Comparison of ENCODE assay signal across 10 mouse cellular contexts in genomic region chr2:30918780-30919329, GRCm38 (mm10). TPM values are rescaled to one million over a fixed set of nuclear protein-coding genes. Genes with fewer than 3 reads are reported as not detected.
DNase-seq lines count a peak whose midpoint lies in the region; ATAC-seq and TF ChIP-seq lines count a peak whose summit lies in the region.
"Had no signal": no experiment of that assay in that cellular context is flagged by ENCODE, and none has a peak within 500 bp of the region (broad histone marks: within the 10 kb centered on the region; RNA-seq: fewer than 3 reads in every experiment).

No protein-coding gene starts in this region.

- H3K27me3 ChIP-seq in hindbrain, embryonic 12.5 days = no peaks in the 10 kb centered on the region
- H3K27me3 ChIP-seq in hindbrain, embryonic 11.5 days (ENCODE audit: control insufficient read depth, insufficient read depth, low read length) = no peaks in the 10 kb centered on the region
- peaks cover 31% of the 10 kb centered on the region for H3K27me3 ChIP-seq in E14TG2a.4 (ENCODE audit: insufficient read depth, low read length)
- no peaks in the 10 kb centered on the region for H3K27me3 ChIP-seq in kidney, postnatal 0 days (ENCODE audit: insufficient read depth, low read length)
- no peaks in the 10 kb centered on the region for H3K27me3 ChIP-seq in forebrain, embryonic 16.5 days (replicated peaks; ENCODE audit: control insufficient read depth, insufficient read depth, low read length)

- H3K9me3 ChIP-seq in hindbrain, embryonic 12.5 days (replicated peaks) = no peaks in the 10 kb centered on the region
- H3K9me3 ChIP-seq in hindbrain, embryonic 11.5 days (ENCODE audit: control insufficient read depth, low read length) = no peaks in the 10 kb centered on the region
- no peaks in the 10 kb centered on the region for H3K9me3 ChIP-seq in E14TG2a.4 (ENCODE audit: low read length)
- H3K9me3 ChIP-seq in kidney, postnatal 0 days (replicated peaks; ENCODE audit: low read length) = no peaks in the 10 kb centered on the region
- H3K9me3 ChIP-seq in forebrain, embryonic 16.5 days (ENCODE audit: control insufficient read depth, low read length) = no peaks in the 10 kb centered on the region

- no peak for TF ChIP-seq CTCF in E14TG2a.4 (conservative IDR thresholded peaks at IDR 0.05; ENCODE audit: low read length)
- TF ChIP-seq CTCF in kidney, postnatal 0 days (IDR thresholded peaks at IDR 0.05; ENCODE audit: low read depth) = no peak

- no peak overlapping the region for H3K4me3 ChIP-seq in hindbrain, embryonic 12.5 days
- H3K4me3 ChIP-seq in hindbrain, embryonic 11.5 days (ENCODE audit: low read depth, low read length) = no peak overlapping the region
- H3K4me3 ChIP-seq in E14TG2a.4 (replicated peaks; ENCODE audit: low read length) = 0 out of 2 replicates have a peak overlapping the region, but pooled peaks have one; percentile 17
- no peak overlapping the region for H3K4me3 ChIP-seq in kidney, postnatal 0 days (replicated peaks; ENCODE audit: low read depth, low read length)
- no peak overlapping the region for H3K4me3 ChIP-seq in forebrain, embryonic 16.5 days (replicated peaks; ENCODE audit: low read length)

- 50% methylated on average over 8 of the region's 8 CpGs for WGBS in hindbrain, embryonic 12.5 days
- whole genome bisulfite sequencing in hindbrain, embryonic 11.5 days = 50% methylated on average over 8 of the region's 8 CpGs
- 45% methylated on average over 8 of the region's 8 CpGs for WGBS in kidney, postnatal 0 days
- WGBS in forebrain, embryonic 16.5 days = 63% methylated on average over 8 of the region's 8 CpGs

- DNase-seq in hindbrain, embryonic 11.5 days (ENCODE audit: low spot score) = no peak
- DNase-seq in embryo, embryonic 10.5 days (ENCODE audit: low spot score) = peak; percentile 59
- no peak for DNase-seq in kidney, postnatal 0 days (ENCODE audit: low spot score)
- DNase-seq in spleen, postnatal 10 days (ENCODE audit: low spot score in 2 of 2) = no peak
- DNase-seq: thymus, postnatal 25 days had no signal

- peaks cover 18% of the 10 kb centered on the region for H3K4me1 ChIP-seq in hindbrain, embryonic 12.5 days
- H3K4me1 ChIP-seq in hindbrain, embryonic 11.5 days (replicated peaks; ENCODE audit: control insufficient read depth, insufficient read depth, low read length) = no peaks in the 10 kb centered on the region
- H3K4me1 ChIP-seq in E14TG2a.4 (replicated peaks; ENCODE audit: low read depth, low read length) = peaks cover 51% of the 10 kb centered on the region
- no peaks in the 10 kb centered on the region for H3K4me1 ChIP-seq in kidney, postnatal 0 days (replicated peaks; ENCODE audit: insufficient read depth, low read length)
- peaks cover 4% of the 10 kb centered on the region; the same call in 1 of the 2 replicates for H3K4me1 ChIP-seq in forebrain, embryonic 16.5 days (replicated peaks; ENCODE audit: control insufficient read depth, insufficient read depth, low read length)

- H3K9ac ChIP-seq in hindbrain, embryonic 12.5 days = no peak overlapping the region
- H3K9ac ChIP-seq in hindbrain, embryonic 11.5 days (ENCODE audit: low read depth, low read length) = no peak overlapping the region
- no peak overlapping the region for H3K9ac ChIP-seq in kidney, postnatal 0 days (ENCODE audit: low read depth, low read length)
- H3K9ac ChIP-seq in forebrain, embryonic 16.5 days (replicated peaks; ENCODE audit: low read depth, low read length) = no peak overlapping the region
- H3K9ac ChIP-seq: hindbrain, embryonic 14.5 days had no signal

- H3K36me3 ChIP-seq in hindbrain, embryonic 12.5 days = no peaks in the 10 kb centered on the region
- no peaks in the 10 kb centered on the region for H3K36me3 ChIP-seq in hindbrain, embryonic 11.5 days (ENCODE audit: control insufficient read depth, insufficient read depth, low read length)
- no peaks in the 10 kb centered on the region for H3K36me3 ChIP-seq in E14TG2a.4 (ENCODE audit: insufficient read depth, low read length)
- no peaks in the 10 kb centered on the region for H3K36me3 ChIP-seq in kidney, postnatal 0 days (ENCODE audit: insufficient read depth, low read length)
- no peaks in the 10 kb centered on the region for H3K36me3 ChIP-seq in forebrain, embryonic 16.5 days (ENCODE audit: control insufficient read depth, insufficient read depth)

- H3K27ac ChIP-seq in hindbrain, embryonic 12.5 days = 0 out of 2 replicates have a peak overlapping the region, but pooled peaks have one; percentile 44
- no peak overlapping the region for H3K27ac ChIP-seq in hindbrain, embryonic 11.5 days (ENCODE audit: low read depth, low read length)
- peak overlapping the region; percentile 11; the same call in 1 of the 2 replicates for H3K27ac ChIP-seq in kidney, postnatal 0 days
- H3K27ac ChIP-seq in forebrain, embryonic 16.5 days (ENCODE audit: low read length) = no peak overlapping the region
- H3K27ac ChIP-seq: hindbrain, embryonic 14.5 days had no signal

- no peak for ATAC-seq in hindbrain, embryonic 12.5 days (ENCODE audit: low FRiP score)
- no peak for ATAC-seq in hindbrain, embryonic 11.5 days (ENCODE audit: low FRiP score)
- ATAC-seq in kidney, postnatal 0 days (replicated peaks; ENCODE audit: low FRiP score, low read depth) = peak; percentile 54; the same call in 1 of the 2 replicates
- no peak for ATAC-seq in activated CD4-positive, CD25-positive, alpha-beta regulatory T cell, adult 4 months
- ATAC-seq in forebrain, embryonic 16.5 days = no peak

- no peak overlapping the region for H3K4me2 ChIP-seq in hindbrain, embryonic 12.5 days (replicated peaks)
- no peak overlapping the region for H3K4me2 ChIP-seq in hindbrain, embryonic 11.5 days (replicated peaks; ENCODE audit: low read depth, low read length)
- H3K4me2 ChIP-seq in kidney, postnatal 0 days (ENCODE audit: low read length) = no peak overlapping the region
- no peak overlapping the region for H3K4me2 ChIP-seq in forebrain, embryonic 16.5 days (ENCODE audit: low read length)
- H3K4me2 ChIP-seq: hindbrain, embryonic 14.5 days had no signal

RNA-seq across cellular contexts. Expression of gene Ptges, which starts 10.8 kb away (rescaled TPM):
- polyA plus RNA-seq in hindbrain, embryonic 12.5 days (2016; fragmentation: Nextera tagmentation; extraction: Ambion mirVana) = 4.7 and 7.1 TPM in 2 replicates
- polyA plus RNA-seq in hindbrain, embryonic 11.5 days (2014; fragmentation: Nextera tagmentation; extraction: Ambion mirVana) = 5.5 and 5.6 TPM in 2 replicates
- 44.2 and 47.9 TPM in 2 replicates for polyA plus RNA-seq in kidney, postnatal 0 days (2015; fragmentation: Nextera tagmentation; extraction: Ambion mirVana)
- polyA plus RNA-seq in activated CD4-positive, CD25-positive, alpha-beta regulatory T cell, adult 4 months (2017; shearing (Covaris generic)) = under 1 TPM in 1 of 2 experiments, not detected in 1; 0.09 TPM
- 3.3 and 4.4 TPM in 2 replicates for polyA plus RNA-seq in forebrain, embryonic 16.5 days (2015; fragmentation: Nextera tagmentation; extraction: Ambion mirVana)

RNA-seq across cellular contexts. Expression of gene Tor1b, which starts 33.9 kb away (rescaled TPM):
- 22.9 and 23.2 TPM in 2 replicates for polyA plus RNA-seq in hindbrain, embryonic 12.5 days (2016; fragmentation: Nextera tagmentation; extraction: Ambion mirVana)
- polyA plus RNA-seq in hindbrain, embryonic 11.5 days (2014; fragmentation: Nextera tagmentation; extraction: Ambion mirVana) = 18.7 and 21.5 TPM in 2 replicates
- 34.8 and 35.3 TPM in 2 replicates for polyA plus RNA-seq in kidney, postnatal 0 days (2015; fragmentation: Nextera tagmentation; extraction: Ambion mirVana)
- polyA plus RNA-seq in activated CD4-positive, CD25-positive, alpha-beta regulatory T cell, adult 4 months (2017; shearing (Covaris generic)) = 10 to 100 TPM; 18.1 to 19.9 TPM
- polyA plus RNA-seq in forebrain, embryonic 16.5 days (2015; fragmentation: Nextera tagmentation; extraction: Ambion mirVana) = 21.3 and 25.3 TPM in 2 replicates

RNA-seq across cellular contexts. Expression of gene Tor1a, which starts 48.9 kb away (rescaled TPM):
- 77.1 and 77.7 TPM in 2 replicates for polyA plus RNA-seq in hindbrain, embryonic 12.5 days (2016; fragmentation: Nextera tagmentation; extraction: Ambion mirVana)
- 73.7 and 83.5 TPM in 2 replicates for polyA plus RNA-seq in hindbrain, embryonic 11.5 days (2014; fragmentation: Nextera tagmentation; extraction: Ambion mirVana)
- polyA plus RNA-seq in kidney, postnatal 0 days (2015; fragmentation: Nextera tagmentation; extraction: Ambion mirVana) = 69.1 and 70.7 TPM in 2 replicates
- polyA plus RNA-seq in activated CD4-positive, CD25-positive, alpha-beta regulatory T cell, adult 4 months (2017; shearing (Covaris generic)) = 10 to 100 TPM; 63.1 to 67.7 TPM
- polyA plus RNA-seq in forebrain, embryonic 16.5 days (2015; fragmentation: Nextera tagmentation; extraction: Ambion mirVana) = 105 and 108 TPM in 2 replicates

Comparison
In these comparisons a context has a peak if more than half of its experiments do, and no peak if none do; other contexts are left out.
1. H3K27ac ChIP-seq: peak in hindbrain, embryonic 12.5 days (single experiment) and kidney, postnatal 0 days (single experiment); none in hindbrain, embryonic 11.5 days (single experiment) and forebrain, embryonic 16.5 days (single experiment).